Mouse (Mus musculus) T-helper 1 cell (primary cell): ENCODE data around the gene Gm10382.
"Not testable (repeated sequence)": the region's sequence is repeated elsewhere in the genome, so short reads cannot be mapped to it uniquely, and the experiment has no call there.

Experiments used
- in situ Hi-C: fragments of 300-600 bp; cut with MboI, MseI; formaldehyde crosslinking; loops from one replicate; pipeline ENCODE4 v1.15.1; 2025; ENCODE audit warnings: high pct_unique_total_duplicates

Gene Gm10382

GRCm38 (mm10) chr5:125392977-125393621 lies 4.0 kb downstream of the Gm10382 start:
- in situ Hi-C loops = no loop called here

DNA sequence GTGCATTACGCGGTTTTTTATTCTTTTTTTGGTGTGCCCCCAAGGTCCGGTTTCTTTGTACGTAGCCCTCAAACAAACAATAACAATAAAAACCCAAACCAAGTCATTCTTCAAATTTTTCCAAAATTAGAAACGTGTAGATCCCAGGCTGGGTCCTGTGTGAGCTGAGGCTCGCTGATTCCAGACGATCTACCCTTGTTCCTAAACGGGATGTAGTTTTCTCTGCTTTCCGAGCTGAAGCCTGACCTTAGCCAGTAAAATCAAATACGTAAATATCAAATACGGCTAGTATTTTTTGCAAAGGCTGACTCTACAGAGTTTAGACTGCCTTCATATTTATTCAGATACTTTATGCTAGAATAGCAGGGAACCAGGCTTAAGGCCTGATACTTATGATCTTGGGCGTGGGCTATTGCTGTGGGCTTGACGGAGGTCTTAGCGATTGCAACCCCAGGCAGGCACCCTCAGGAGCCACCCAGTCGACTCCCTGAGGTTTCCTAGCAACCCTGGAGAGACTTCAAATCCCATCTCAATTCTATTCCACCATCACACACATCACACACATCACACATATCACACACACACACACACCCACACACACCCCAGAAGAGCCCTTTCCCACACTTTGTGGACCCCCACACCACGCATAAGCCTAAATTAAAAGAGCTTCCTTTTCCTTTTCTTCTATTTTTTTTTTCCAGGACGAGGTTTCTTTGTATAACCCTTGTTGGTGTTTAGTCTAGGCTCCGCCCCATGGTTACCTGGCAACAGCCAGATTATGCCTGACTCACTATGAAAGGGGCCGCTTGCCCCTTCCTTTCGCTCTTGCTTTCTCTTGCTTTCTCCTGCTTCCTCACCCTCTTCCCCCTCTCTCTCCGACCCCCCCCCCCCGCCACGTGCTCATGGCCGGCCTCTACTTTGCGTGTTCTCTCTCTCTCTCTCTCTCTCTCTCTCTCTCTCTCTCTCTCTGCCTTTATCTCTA lies 4.8 kb downstream of the Gm10382 start:
- in situ Hi-C loops = no loop called here

- in situ Hi-C loops = no loop called here
These were observed 5.9 kb downstream of the Gm10382 start for GRCm38 (mm10) chr5:125395008-125395407.

DNA sequence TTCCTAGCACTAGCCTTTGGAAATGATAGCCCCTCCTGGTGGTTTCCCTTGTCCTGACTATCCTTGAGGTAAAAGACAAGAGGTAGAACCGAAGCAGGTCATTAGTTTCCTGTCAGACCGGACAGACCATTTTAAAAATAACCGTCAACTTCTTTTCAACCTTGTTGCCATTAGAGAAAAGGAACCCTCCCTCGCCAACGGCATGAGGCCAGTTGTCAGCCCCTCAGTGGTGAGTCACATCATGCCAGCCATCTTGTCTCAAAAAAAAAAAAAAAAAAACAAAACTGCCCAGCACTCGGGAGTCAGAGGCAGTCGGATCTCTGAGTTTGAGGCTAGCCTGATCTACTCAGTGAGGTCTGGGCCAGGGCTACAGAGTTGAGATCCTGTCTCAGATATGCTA lies 11.8 kb downstream of the Gm10382 start:
- in situ Hi-C loops = no loop called here

GRCm38 (mm10) chr5:125402476-125402875 lies 13.4 kb downstream of the Gm10382 start:
- in situ Hi-C loops = no loop called here

DNA sequence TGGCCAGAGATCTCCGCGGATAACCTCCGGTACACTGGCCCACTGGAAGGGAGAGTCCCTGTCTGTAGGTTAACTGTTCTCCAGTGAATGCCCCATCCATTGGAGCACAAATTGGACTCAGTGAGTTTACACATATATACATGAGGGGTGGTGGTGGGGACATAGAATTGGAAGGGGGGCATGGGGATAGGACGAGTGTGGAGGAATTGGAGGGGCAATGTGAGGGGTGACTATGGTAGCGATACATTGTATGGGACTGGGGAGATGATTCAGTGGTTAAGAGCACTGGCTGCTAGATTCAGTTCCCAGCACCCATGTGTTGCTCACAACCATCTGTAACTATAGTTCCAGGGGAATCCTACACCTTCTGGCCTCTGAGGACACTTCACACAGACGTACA lies 13.9 kb downstream of the Gm10382 start:
- in situ Hi-C loops = no loop called here

GRCm38 (mm10) chr5:125403481-125404465 lies 14.7 kb downstream of the Gm10382 start:
- in situ Hi-C loops = no loop called here

- in situ Hi-C loops = no loop called here
These were observed 15.4 kb downstream of the Gm10382 start for GRCm38 (mm10) chr5:125404536-125404902.

DNA sequence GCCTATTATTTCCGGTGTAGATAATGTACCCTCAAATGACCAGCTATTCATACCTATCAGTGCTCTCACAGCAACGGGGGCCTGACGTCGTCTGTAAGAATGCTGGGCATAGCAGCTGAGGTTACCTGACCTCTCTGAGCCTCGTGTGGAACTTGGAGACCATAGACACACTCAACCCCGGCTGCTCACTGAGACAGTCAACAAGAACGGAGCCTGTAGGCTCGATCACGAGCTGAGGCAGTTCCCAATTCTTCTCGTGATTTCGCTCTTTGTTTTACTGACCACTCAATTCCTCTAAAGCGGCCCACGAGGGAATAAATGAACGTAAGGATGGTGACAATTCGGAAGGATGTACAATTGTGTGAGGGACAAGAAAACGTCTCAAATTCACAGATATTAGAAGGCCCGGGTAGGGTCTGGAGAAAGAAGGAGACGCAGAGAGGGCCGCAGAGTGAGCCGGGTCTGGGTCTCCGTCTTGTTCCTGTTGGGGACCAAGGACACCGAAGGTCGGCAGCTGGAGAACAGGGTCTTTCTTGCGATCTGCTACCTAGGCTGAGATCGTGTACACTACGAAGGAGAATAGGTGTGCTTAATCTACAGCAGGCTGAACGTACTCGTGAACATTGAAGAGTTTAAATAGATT lies 15.9 kb downstream of the Gm10382 start:
- in situ Hi-C loops = no loop called here

GRCm38 (mm10) chr5:125405546-125406248 lies 16.6 kb downstream of the Gm10382 start:
- in situ Hi-C loops = no loop called here

GRCm38 (mm10) chr5:125406322-125407016 lies 17.3 kb downstream of the Gm10382 start:
- in situ Hi-C loops = no loop called here

- in situ Hi-C loops = no loop called here
These were observed 18.1 kb downstream of the Gm10382 start for GRCm38 (mm10) chr5:125407020-125407830.

DNA sequence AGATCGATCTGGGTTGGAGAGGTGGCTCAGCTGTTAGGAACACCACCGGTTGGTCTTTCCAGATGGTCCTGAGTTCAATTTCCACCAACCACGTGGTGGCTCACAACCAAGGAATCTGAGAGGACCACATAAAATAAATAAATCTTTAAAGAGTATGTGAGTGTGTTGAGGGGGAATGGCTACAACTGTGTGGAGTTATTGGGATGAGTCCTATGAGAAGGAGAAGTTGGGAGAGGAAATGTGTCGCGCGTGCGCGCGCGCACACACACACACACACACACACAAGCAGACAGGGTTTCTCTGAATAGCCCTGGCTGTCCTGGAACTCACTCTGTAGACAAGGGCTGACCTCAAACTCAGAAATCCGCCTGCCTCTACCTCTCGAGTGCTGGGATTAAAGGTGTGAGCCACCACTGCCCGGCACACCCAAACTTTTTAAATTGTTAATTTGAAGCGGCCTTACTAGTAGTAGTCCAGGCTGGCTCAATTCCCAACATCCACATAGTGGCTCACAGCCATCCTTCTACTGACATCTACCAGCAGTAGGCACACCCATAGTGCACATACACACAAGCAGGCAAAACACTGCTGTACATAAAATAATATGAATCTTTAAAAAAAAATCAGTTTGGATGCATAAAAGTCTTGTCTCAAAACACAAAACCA lies 18.9 kb downstream of the Gm10382 start:
- in situ Hi-C loops = no loop called here

DNA sequence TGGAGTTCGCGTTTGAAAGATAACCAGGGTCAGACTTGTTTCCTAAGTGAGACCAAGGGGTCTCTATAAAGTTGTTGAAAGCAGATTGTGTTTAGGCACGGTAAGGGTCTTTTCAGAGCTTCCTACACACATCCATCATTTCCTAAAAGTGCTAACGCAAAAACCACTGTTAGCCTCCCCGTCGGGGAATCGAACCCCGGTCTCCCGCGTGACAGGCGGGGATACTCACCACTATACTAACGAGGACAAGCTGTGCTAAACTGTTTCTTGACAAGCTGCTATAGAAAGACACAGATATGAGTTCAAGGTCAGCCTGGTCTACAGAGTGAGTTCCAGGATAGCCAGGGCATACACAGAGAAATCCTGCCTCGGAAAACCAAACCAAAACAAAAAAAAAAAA lies 19.7 kb downstream of the Gm10382 start:
- in situ Hi-C loops = no loop called here

DNA sequence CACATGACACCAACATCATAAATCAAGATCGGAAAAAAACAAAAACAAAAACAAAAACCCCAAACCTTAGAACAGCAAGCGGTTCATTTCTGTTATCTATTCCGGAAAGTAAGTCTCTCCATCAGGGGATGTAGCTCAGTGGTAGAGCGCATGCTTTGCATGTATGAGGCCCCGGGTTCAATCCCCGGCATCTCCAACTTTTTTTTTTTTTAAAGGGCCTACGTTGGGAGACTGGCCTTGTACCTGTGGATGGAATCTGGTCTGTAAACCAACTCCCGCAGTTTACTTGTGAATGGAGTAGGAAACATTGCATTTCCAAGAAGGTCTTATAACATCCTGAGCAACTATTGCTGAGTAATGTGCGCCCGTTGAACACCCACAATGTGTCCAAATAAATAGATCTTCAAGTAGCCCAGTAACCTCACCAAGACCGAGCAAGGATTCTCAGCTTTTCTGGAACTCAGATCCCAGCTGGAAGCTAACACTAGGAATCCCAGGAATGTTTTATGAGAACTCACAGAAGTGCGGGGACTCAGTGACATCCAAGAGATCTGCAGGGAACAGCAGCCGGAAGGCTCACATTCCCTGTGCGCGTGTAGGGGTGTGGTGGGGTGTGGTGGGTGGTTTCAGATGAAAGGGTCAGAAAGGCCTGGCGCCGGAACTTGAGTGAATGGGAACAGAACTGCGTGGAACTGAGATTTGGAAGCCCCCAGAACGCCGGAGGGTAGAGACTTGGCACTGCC lies 20.4 kb downstream of the Gm10382 start:
- in situ Hi-C loops = no loop called here

GRCm38 (mm10) chr5:125411972-125412530 lies 22.9 kb downstream of the Gm10382 start:
- in situ Hi-C loops = no loop called here

DNA sequence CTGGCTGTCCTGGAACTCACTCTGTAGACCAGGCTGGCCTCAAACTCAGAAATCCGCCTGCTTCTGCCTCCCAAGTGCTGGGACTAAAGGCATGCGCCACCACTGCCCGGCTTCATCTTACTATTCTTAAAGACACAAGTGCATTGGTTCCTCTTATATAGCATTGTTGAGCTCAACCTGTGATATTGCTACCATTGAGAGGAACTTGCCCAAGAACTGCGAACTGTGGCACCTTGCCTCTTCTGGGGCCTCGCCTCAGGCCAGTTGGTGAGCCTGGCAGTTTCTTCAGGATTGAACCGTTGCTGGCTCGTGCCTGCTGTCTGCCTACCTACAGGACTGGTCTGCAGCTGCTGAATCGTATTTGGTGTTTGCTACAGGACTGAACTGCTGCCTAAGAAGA lies 23.4 kb downstream of the Gm10382 start:
- in situ Hi-C loops = not testable (repeated sequence)

- in situ Hi-C loops = no loop called here
These were observed 24.6 kb downstream of the Gm10382 start for GRCm38 (mm10) chr5:125413763-125414162.
